ENCODE assay signal across 8 mouse cellular contexts in the genomic region with DNA sequence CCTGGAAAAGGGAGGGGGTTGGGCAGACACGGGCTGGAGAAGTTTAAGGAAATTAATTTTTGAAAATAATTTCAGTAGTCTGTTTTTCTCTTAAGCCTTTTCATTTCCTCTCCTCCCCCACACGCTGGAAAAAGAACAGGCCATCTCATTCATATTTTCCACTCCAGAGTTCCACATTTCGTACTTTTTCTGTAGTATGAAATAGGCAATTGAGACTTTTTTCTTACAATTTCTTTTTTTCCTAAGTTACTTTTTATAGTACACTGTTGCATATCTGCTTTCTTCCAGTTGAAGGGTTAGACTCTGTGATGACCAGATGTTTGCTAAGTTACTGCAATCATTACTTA. TPM values are rescaled to one million over a fixed set of nuclear protein-coding genes. Genes with fewer than 3 reads are reported as not detected.
DNase-seq lines count a peak whose midpoint lies in the region; ATAC-seq and TF ChIP-seq lines count a peak whose summit lies in the region.

No protein-coding gene starts in this region.

- no peaks in the 10 kb centered on the region for H3K9me3 ChIP-seq in kidney, embryonic 14.5 days (ENCODE audit: control insufficient read depth, low read length)
- H3K9me3 ChIP-seq in hindbrain, embryonic 13.5 days = no peaks in the 10 kb centered on the region
- no peaks in the 10 kb centered on the region for H3K9me3 ChIP-seq in midbrain, embryonic 13.5 days

- H3K27ac ChIP-seq in kidney, embryonic 14.5 days (ENCODE audit: low read depth, low read length) = peak overlapping the region; percentile 99
- H3K27ac ChIP-seq in bone marrow, adult 2 months (ENCODE audit: control insufficient read depth, insufficient read depth, low read depth, low read length, poor library complexity) = peak overlapping the region; percentile 98
- H3K27ac ChIP-seq in hindbrain, embryonic 13.5 days = peak overlapping the region; percentile 99
- H3K27ac ChIP-seq in midbrain, embryonic 13.5 days = peak overlapping the region; percentile 99

- peak overlapping the region; percentile 100 for H3K4me3 ChIP-seq in kidney, embryonic 14.5 days (ENCODE audit: low read length)
- H3K4me3 ChIP-seq in bone marrow, adult 2 months (replicated peaks; ENCODE audit: control insufficient read depth, low read depth, low read length) = peak overlapping the region; percentile 98
- H3K4me3 ChIP-seq in hindbrain, embryonic 13.5 days = peak overlapping the region; percentile 99
- peak overlapping the region; percentile 98 for H3K4me3 ChIP-seq in midbrain, embryonic 13.5 days (replicated peaks)

- no peak for ATAC-seq in kidney, embryonic 14.5 days (ENCODE audit: low FRiP score, low TSS enrichment)
- no peak for ATAC-seq in hindbrain, embryonic 13.5 days (ENCODE audit: low FRiP score)
- ATAC-seq in midbrain, embryonic 13.5 days = no peak

- no peak for TF ChIP-seq CTCF in bone marrow, adult 2 months (IDR thresholded peaks at IDR 0.05; ENCODE audit: control insufficient read depth, insufficient read depth, low read length)

- H3K9ac ChIP-seq in kidney, embryonic 14.5 days (ENCODE audit: low read depth, low read length) = peak overlapping the region; percentile 99
- H3K9ac ChIP-seq in hindbrain, embryonic 13.5 days = peak overlapping the region; percentile 98
- H3K9ac ChIP-seq in midbrain, embryonic 13.5 days (replicated peaks) = peak overlapping the region; percentile 98

- no peaks in the 10 kb centered on the region for H3K27me3 ChIP-seq in kidney, embryonic 14.5 days (ENCODE audit: control insufficient read depth, insufficient read depth, low read length)
- H3K27me3 ChIP-seq in hindbrain, embryonic 13.5 days = no peaks in the 10 kb centered on the region
- no peaks in the 10 kb centered on the region for H3K27me3 ChIP-seq in midbrain, embryonic 13.5 days

- TF ChIP-seq POLR2A in bone marrow, adult 2 months (IDR thresholded peaks at IDR 0.05; ENCODE audit: borderline replicate concordance, control insufficient read depth, low read depth, low read length) = no peak

- no peak for DNase-seq in kidney, postnatal 10 days
- no peak for DNase-seq in cerebellum, adult 9-10 months
- DNase-seq in thymus, postnatal 4 days = no peak
- DNase-seq in urinary bladder, adult 18-20 months (ENCODE audit: low spot score in 2 of 2) = no peak

- H3K4me2 ChIP-seq in kidney, embryonic 14.5 days (replicated peaks; ENCODE audit: low read depth, low read length) = peak overlapping the region; percentile 56
- H3K4me2 ChIP-seq in hindbrain, embryonic 13.5 days = peak overlapping the region; percentile 57
- peak overlapping the region; percentile 55 for H3K4me2 ChIP-seq in midbrain, embryonic 13.5 days (replicated peaks)

- peaks cover 7% of the 10 kb centered on the region for H3K4me1 ChIP-seq in kidney, embryonic 14.5 days (ENCODE audit: control insufficient read depth, insufficient read depth, low read length)
- no peaks in the 10 kb centered on the region; the same call in 1 of the 2 replicates for H3K4me1 ChIP-seq in bone marrow, adult 2 months (ENCODE audit: control insufficient read depth, insufficient read depth, low read length)
- H3K4me1 ChIP-seq in hindbrain, embryonic 13.5 days (replicated peaks) = peaks cover 21% of the 10 kb centered on the region
- peaks cover 34% of the 10 kb centered on the region for H3K4me1 ChIP-seq in midbrain, embryonic 13.5 days (replicated peaks)

- H3K36me3 ChIP-seq in kidney, embryonic 14.5 days (ENCODE audit: control insufficient read depth, insufficient read depth, low read length) = no peaks in the 10 kb centered on the region
- H3K36me3 ChIP-seq in hindbrain, embryonic 13.5 days = no peaks in the 10 kb centered on the region
- H3K36me3 ChIP-seq in midbrain, embryonic 13.5 days = no peaks in the 10 kb centered on the region

- WGBS in kidney, embryonic 14.5 days = 6% methylated on average over 3 of the region's 3 CpGs
- 0% methylated on average over 3 of the region's 3 CpGs for WGBS in bone marrow, adult 2 months
- WGBS in hindbrain, embryonic 13.5 days = 22% methylated on average over 3 of the region's 3 CpGs
- 13% methylated on average over 3 of the region's 3 CpGs for WGBS in midbrain, embryonic 13.5 days

RNA-seq across cellular contexts. Expression of gene Sept7, which starts 1.2 kb away (rescaled TPM):
- 318 and 331 TPM in 2 replicates for polyA plus RNA-seq in kidney, embryonic 14.5 days (2014; fragmentation: Nextera tagmentation; extraction: Ambion mirVana)
- polyA plus RNA-seq in bone marrow, adult 2 months (2011; ENCODE audit: insufficient read depth, insufficient read length, low replicate concordance, missing spikeins) = 48.2 and 75.9 TPM in 2 replicates
- polyA plus RNA-seq in hindbrain, embryonic 13.5 days (2015; fragmentation: Nextera tagmentation; extraction: Ambion mirVana) = 264 and 267 TPM in 2 replicates
- polyA plus RNA-seq in midbrain, embryonic 13.5 days (2015; fragmentation: Nextera tagmentation; extraction: Ambion mirVana) = 256 and 277 TPM in 2 replicates
